Mouse (Mus musculus) bone marrow, adult 2 months (tissue): ENCODE results near the gene Serpinb1a.

Experiments used
- CTCF ChIP-seq: fragments of 200-500 bp; IDR thresholded peaks from 2 replicates; pipeline ENCODE4 v1.5.1; 2011; ENCODE audit warnings: low read length, control low read depth; ENCODE audit not compliant: control insufficient read depth, insufficient read depth
- POLR2A ChIP-seq: fragments of 200-500 bp; IDR thresholded peaks from 2 replicates; pipeline ENCODE4 v1.6.1; 2011; ENCODE audit warnings: low read depth, mild to moderate bottlenecking, control low read depth, low read length, borderline replicate concordance; ENCODE audit not compliant: control insufficient read depth

DNA sequence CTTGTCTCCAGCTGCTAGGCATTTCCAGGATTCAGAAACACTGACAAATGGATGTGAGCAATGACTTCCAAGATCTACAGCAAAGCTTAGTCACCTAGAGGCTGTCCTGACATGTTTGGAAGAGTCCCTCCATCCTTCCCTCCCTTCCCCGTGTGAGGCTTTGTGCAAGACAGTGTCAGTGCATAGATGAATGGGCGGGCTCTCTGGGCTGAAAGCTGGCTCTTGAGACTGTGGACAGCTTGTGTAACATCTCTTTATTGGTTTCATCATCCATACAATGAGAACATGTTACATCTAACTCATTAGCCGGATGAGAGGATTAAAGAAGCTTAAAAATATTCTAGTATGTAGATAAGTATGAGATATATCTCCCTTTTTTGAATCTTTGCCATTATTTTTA lies 18.2 kb downstream of the Serpinb1a start:
- no peak for TF ChIP-seq CTCF
- TF ChIP-seq POLR2A: no peak
